Mouse (Mus musculus) intestine, embryonic 16.5 days (tissue): Measurements from ENCODE around the gene Araf. TPM values are rescaled to one million over a fixed set of nuclear protein-coding genes. Genes with fewer than 3 reads are reported as not detected.

ENCODE experiments used
- ATAC-seq: fragments of 200-750 bp; cut with Nextera tagmentation; 2 replicates; pipeline ENCODE4 v1.8.0; 2017; ENCODE audit warnings: moderate TSS enrichment, moderate library complexity
- H3K27ac ChIP-seq: fragments of 300-500 bp; sonication (generic); 2 replicates; pipeline ENCODE4 v1.5.1; 2014; ENCODE audit warnings: mild to moderate bottlenecking, low read length
- H3K27me3 ChIP-seq: fragments of 300-500 bp; sonication (generic); replicated peaks from 2 replicates; pipeline ENCODE4 v1.6.1; 2014; ENCODE audit warnings: low read length, control low read depth, mixed read lengths; ENCODE audit not compliant: control insufficient read depth, insufficient read depth
- H3K36me3 ChIP-seq: fragments of 300-500 bp; sonication (generic); 2 replicates; pipeline ENCODE4 v1.6.1; 2014; ENCODE audit warnings: low read length, control low read depth; ENCODE audit not compliant: control insufficient read depth, insufficient read depth
- H3K4me1 ChIP-seq: fragments of 300-500 bp; sonication (generic); 2 replicates; pipeline ENCODE4 v1.6.1; 2014; ENCODE audit warnings: low read length, control low read depth, mixed read lengths; ENCODE audit not compliant: control insufficient read depth, insufficient read depth
- H3K4me2 ChIP-seq: fragments of 300-500 bp; sonication (generic); 2 replicates; pipeline ENCODE4 v1.6.1; 2014; ENCODE audit warnings: low read depth, low read length, control low read depth
- H3K4me3 ChIP-seq: fragments of 300-500 bp; sonication (generic); 2 replicates; pipeline ENCODE4 v1.5.1; 2014; ENCODE audit warnings: mild to moderate bottlenecking, low read length
- H3K9ac ChIP-seq: fragments of 300-500 bp; sonication (generic); 2 replicates; pipeline ENCODE4 v1.6.1; 2014; ENCODE audit warnings: low read depth, low read length
- H3K9me3 ChIP-seq: fragments of 300-500 bp; sonication (generic); 2 replicates; pipeline ENCODE4 v1.6.1; 2016; ENCODE audit warnings: low read length, control low read depth; ENCODE audit not compliant: control insufficient read depth
- WGBS: fragments of 180-500 bp; shearing (Covaris S2); extraction: QIAGEN DNeasy Blood & Tissue Kit; methylation state at CpG from one replicate; pipeline ENCODE4 v1.1.7; 2014; 5-methylcytosine and 5-hydroxymethylcytosine counted together
- polyA plus RNA-seq: library from polyadenylated mRNA; unstranded; fragments of >200 nt; fragmentation: Nextera tagmentation; extraction: Ambion mirVana; gene quantifications from 2 replicates; pipeline ENCODE4 v1.2.1, GENCODE M21; 2015

Gene Araf
- polyA plus RNA-seq, 1 experiment from 2014 or later, result 113 TPM

DNA sequence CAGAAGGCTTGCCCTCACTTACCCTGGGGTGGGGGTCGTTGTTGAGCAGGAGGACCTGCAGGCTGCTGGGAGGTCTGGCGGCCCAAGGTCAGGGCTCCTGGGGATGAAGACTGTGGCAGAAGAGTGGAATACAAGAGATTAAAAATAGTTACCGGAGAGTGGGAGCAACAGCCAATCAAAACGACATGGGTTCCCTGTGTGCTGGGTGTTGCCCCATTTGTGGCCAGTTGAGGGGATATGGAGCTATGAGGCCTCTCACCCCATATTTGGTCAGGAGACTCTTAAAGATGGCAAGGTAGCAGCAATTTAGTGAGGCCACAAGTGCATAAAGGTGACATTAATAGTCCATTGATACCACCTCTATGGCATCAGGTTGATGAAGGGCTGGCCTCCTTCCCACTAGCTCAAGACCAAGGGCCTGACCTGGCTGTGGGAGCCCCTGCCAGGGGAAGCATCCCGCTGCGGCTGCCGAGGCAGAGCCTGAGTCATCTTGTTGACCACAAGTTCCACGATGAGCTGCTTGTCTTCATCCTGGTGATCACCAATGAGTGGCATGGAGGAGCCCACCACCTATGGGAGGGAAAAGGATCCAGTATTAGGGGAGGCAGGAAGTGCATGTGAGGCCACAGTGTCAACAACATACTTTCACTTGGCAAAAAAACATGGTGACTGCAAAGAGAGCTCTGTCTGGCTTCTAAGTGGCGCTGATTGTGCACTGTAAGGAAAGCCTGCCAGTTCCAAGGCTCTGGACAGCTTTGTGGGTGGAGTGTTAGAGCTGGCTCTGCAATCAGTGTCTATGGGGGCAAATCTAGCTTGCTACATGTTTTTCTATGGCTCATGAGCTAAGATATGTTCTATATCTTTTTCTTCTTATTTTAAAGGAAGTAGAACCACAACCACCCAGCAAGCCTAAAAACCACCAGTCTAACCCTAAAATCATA, 65.8 kb downstream of the Araf start:
- WGBS, result 80% methylated on average over 9 of the region's 9 CpGs
- Histone ChIP-seq H3K4me2 (no peak overlapping the region), H3K27ac (no peak overlapping the region), H3K36me3 (0 out of 2 replicates have a peak, but pooled peaks cover 3% of the 10 kb centered on the region), H3K9ac (no peak overlapping the region), H3K4me3 (no peak overlapping the region), H3K9me3 (no peaks in the 10 kb centered on the region), H3K27me3 (no peaks in the 10 kb centered on the region), H3K4me1 (no peaks in the 10 kb centered on the region)
- ATAC-seq, result 0 out of 2 replicates have a peak, but pooled peaks have one; percentile 3

GRCm38 (mm10) chrX:20868091-20868490, 70.5 kb downstream of the Araf start:
- Histone ChIP-seq H3K27me3 (no peaks in the 10 kb centered on the region), H3K4me1 (no peaks in the 10 kb centered on the region), H3K9me3 (no peaks in the 10 kb centered on the region), H3K27ac (no peak overlapping the region), H3K36me3 (no peaks in the 10 kb centered on the region), H3K4me3 (no peak overlapping the region), H3K9ac (no peak overlapping the region), H3K4me2 (no peak overlapping the region)
- WGBS, result 49% methylated on average over 4 of the region's 4 CpGs
- ATAC-seq, result no peak

GRCm38 (mm10) chrX:20869203-20869602, 71.6 kb downstream of the Araf start:
- ATAC-seq, result no peak
- no peak overlapping the region for H3K4me3 ChIP-seq

GRCm38 (mm10) chrX:20869962-20870513, 72.4 kb downstream of the Araf start, which contains the start of gene Timp1:
Timp1 (plus strand) TSS chrX:20870166.
- H3K9ac ChIP-seq, result peak within 1 kb of the TSS; percentile 56; the same call in 1 of the 2 replicates

More at GRCm38 (mm10) chrX:20869203-20869602, 71.6 kb downstream of the Araf start:
- Histone ChIP-seq H3K27me3 (no peaks in the 10 kb centered on the region), H3K36me3 (no peaks in the 10 kb centered on the region), H3K9me3 (no peaks in the 10 kb centered on the region), H3K27ac (no peak overlapping the region), H3K9ac (no peak overlapping the region), H3K4me2 (no peak overlapping the region), H3K4me1 (no peaks in the 10 kb centered on the region)
- WGBS, result 81% methylated on average over 1 of the region's 1 CpGs

GRCm38 (mm10) chrX:20872928-20873500, 75.4 kb downstream of the Araf start:
- ATAC-seq, result no peak

More at GRCm38 (mm10) chrX:20869962-20870513, 72.4 kb downstream of the Araf start, which contains the start of gene Timp1:
- H3K4me3 ChIP-seq, result peak within 1 kb of the TSS; percentile 43
- no peaks in the 10 kb centered on the region for H3K27me3 ChIP-seq
- ATAC-seq, result peak; percentile 90
- no peaks in the 10 kb centered on the region for H3K9me3 ChIP-seq
- no peaks in the 10 kb centered on the region for H3K36me3 ChIP-seq
- H3K4me1 ChIP-seq, result no peaks in the 10 kb centered on the region
- 17% methylated on average over 18 of the region's 18 CpGs for WGBS
- no peak within 1 kb of the TSS for H3K27ac ChIP-seq
- peak within 1 kb of the TSS; percentile 55 for H3K4me2 ChIP-seq

DNA sequence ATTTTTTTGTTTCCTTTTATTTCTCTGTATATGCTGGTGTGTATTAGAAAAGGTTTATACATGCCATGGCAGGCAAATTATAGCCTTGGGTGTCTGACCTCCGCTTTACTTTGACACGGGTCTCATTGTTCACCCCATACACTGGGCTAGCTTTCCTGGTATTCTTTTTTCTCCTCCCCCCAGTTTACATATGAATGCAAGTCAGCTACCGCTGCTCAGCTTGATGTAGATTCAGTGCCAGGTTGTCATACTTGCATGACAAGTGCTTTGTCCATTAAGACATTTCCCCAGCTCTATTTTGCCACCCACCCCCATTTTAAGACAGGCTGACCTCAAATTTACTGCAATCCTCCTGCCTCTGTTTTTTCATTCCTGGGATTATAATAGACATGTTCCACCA, 77.6 kb downstream of the Araf start:
- Histone ChIP-seq H3K4me3 (no peak overlapping the region), H3K27ac (no peak overlapping the region), H3K9ac (no peak overlapping the region), H3K4me1 (no peaks in the 10 kb centered on the region), H3K9me3 (no peaks in the 10 kb centered on the region), H3K4me2 (no peak overlapping the region), H3K36me3 (no peaks in the 10 kb centered on the region), H3K27me3 (no peaks in the 10 kb centered on the region)
- 61% methylated on average over 3 of the region's 3 CpGs for WGBS
- ATAC-seq, result no peak

More at GRCm38 (mm10) chrX:20872928-20873500, 75.4 kb downstream of the Araf start:
- no peak overlapping the region for H3K9ac ChIP-seq
- H3K4me2 ChIP-seq, result no peak overlapping the region
- H3K36me3 ChIP-seq, result no peaks in the 10 kb centered on the region
- no peaks in the 10 kb centered on the region for H3K4me1 ChIP-seq
- no peak overlapping the region for H3K27ac ChIP-seq
- WGBS, result 45% methylated on average over 11 of the region's 11 CpGs
- H3K9me3 ChIP-seq, result no peaks in the 10 kb centered on the region
- H3K4me3 ChIP-seq, result no peak overlapping the region
- no peaks in the 10 kb centered on the region for H3K27me3 ChIP-seq

DNA sequence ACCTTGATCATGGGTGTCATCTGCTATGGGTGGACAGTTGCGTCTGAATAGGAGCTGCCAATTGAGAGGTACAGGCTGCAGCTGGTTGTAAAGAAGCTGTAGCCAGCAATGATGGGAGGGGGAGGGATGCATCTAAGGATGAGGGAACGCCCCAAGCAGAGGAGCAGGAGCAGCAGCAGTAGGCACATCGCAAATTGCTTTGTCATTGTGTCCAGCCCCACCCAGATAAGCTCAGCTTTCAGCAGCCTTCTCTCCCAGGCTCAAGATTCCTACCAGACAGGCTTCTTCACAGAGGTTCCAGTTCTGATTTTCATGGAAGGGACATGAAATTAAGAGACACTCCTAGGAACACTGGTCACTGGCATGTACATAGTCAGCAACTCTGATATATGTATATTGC, 112.5 kb downstream of the Araf start:
- no peak overlapping the region for H3K9ac ChIP-seq
- H3K27me3 ChIP-seq, result no peaks in the 10 kb centered on the region
- H3K4me2 ChIP-seq, result no peak overlapping the region
- WGBS, result 48% methylated on average over 3 of the region's 3 CpGs
- H3K4me3 ChIP-seq, result no peak overlapping the region
- no peak for ATAC-seq
- H3K36me3 ChIP-seq, result no peaks in the 10 kb centered on the region
- no peaks in the 10 kb centered on the region for H3K4me1 ChIP-seq
- no peaks in the 10 kb centered on the region for H3K9me3 ChIP-seq
- H3K27ac ChIP-seq, result no peak overlapping the region
